ENCODE assay signal across 10 mouse cellular contexts in genomic region chr2:6594736-6595135, GRCm38 (mm10).
DNase-seq lines count a peak whose midpoint lies in the region; ATAC-seq and TF ChIP-seq lines count a peak whose summit lies in the region.
"Had no signal": no experiment of that assay in that cellular context is flagged by ENCODE, and none has a peak within 500 bp of the region (broad histone marks: within the 10 kb centered on the region; RNA-seq: fewer than 3 reads in every experiment).

No protein-coding gene starts in this region.

- in situ Hi-C loops in Patski (cut with MboI; ENCODE audit: low pct_unique_long_range_greater_than_20kb) = no loop called here

- CTCF ChIA-PET in Patski (lab: Charles Lee) = no interaction called here

- H3K4me1 ChIP-seq in cerebellum, adult 2 months (ENCODE audit: control insufficient read depth, insufficient read depth, low read length) = peaks cover 18% of the 10 kb centered on the region
- H3K4me1 ChIP-seq in hindbrain, embryonic 10.5 days (replicated peaks) = peaks cover 25% of the 10 kb centered on the region
- H3K4me1 ChIP-seq in midbrain, embryonic 13.5 days (replicated peaks) = peaks cover 32% of the 10 kb centered on the region

- TF ChIP-seq POLR2A in cerebellum, adult 2 months (IDR thresholded peaks at IDR 0.05; ENCODE audit: borderline replicate concordance, insufficient read depth, low read length) = no peak

- ATAC-seq in Patski = peak; percentile 82
- ATAC-seq in midbrain, embryonic 13.5 days = peak; percentile 92

- no peak overlapping the region for H3K27ac ChIP-seq in cerebellum, adult 2 months (ENCODE audit: insufficient read depth, low read length)
- peak overlapping the region; percentile 73 for H3K27ac ChIP-seq in hindbrain, embryonic 10.5 days
- H3K27ac ChIP-seq in midbrain, embryonic 13.5 days = peak overlapping the region; percentile 74

- H3K36me3 ChIP-seq in hindbrain, embryonic 10.5 days = peaks cover 13% of the 10 kb centered on the region
- H3K36me3 ChIP-seq in midbrain, embryonic 13.5 days = peaks cover 35% of the 10 kb centered on the region

- no peak overlapping the region for H3K4me2 ChIP-seq in midbrain, embryonic 13.5 days (replicated peaks)
- H3K4me2 ChIP-seq: liver, embryonic 11.5 days had no signal

- TF ChIP-seq CTCF in Patski (IDR thresholded peaks at IDR 0.05) = no peak
- no peak for TF ChIP-seq CTCF in cerebellum, adult 2 months (IDR thresholded peaks at IDR 0.05; ENCODE audit: borderline replicate concordance, insufficient read depth, low read depth, low read length)

- H3K4me3 ChIP-seq in cerebellum, adult 2 months (replicated peaks; ENCODE audit: insufficient read depth, low read depth, low read length) = no peak overlapping the region
- no peak overlapping the region for H3K4me3 ChIP-seq in hindbrain, embryonic 10.5 days
- H3K4me3 ChIP-seq in midbrain, embryonic 13.5 days (replicated peaks) = no peak overlapping the region
- H3K4me3 ChIP-seq: erythroblast, embryonic 14.5 days had no signal

- POLR2A ChIA-PET in Patski (lab: Charles Lee) = no interaction called here

- 5% methylated on average over 1 of the region's 1 CpGs for WGBS in cerebellum, adult 2 months
- 8% methylated on average over 1 of the region's 1 CpGs for WGBS in hindbrain, embryonic 10.5 days
- WGBS in midbrain, embryonic 13.5 days = 7% methylated on average over 1 of the region's 1 CpGs

- H3K9me3 ChIP-seq in hindbrain, embryonic 10.5 days = no peaks in the 10 kb centered on the region
- H3K9me3 ChIP-seq in midbrain, embryonic 13.5 days = no peaks in the 10 kb centered on the region

- DNase-seq in Patski (ENCODE audit: low read depth, low spot score) = no peak
- DNase-seq in cerebellum, adult 2 months = peak; percentile 40 to 56
- DNase-seq in hindbrain, embryonic 10.5 days (ENCODE audit: low spot score) = peak; percentile 23
- no peak for DNase-seq in urinary bladder, adult 18-20 months (ENCODE audit: low spot score in 2 of 2)
- no peak for DNase-seq in kidney, postnatal 36 days
- DNase-seq in left cerebral cortex, adult 8-10 months (ENCODE audit: low spot score in 2 of 2) = no peak
- no peak for DNase-seq in spleen, adult 12 weeks (ENCODE audit: low spot score)

- no peak overlapping the region for H3K9ac ChIP-seq in midbrain, embryonic 13.5 days (replicated peaks)

- H3K27me3 ChIP-seq in Patski = no peaks in the 10 kb centered on the region
- H3K27me3 ChIP-seq in cerebellum, adult 2 months (ENCODE audit: control insufficient read depth, insufficient read depth, low read length) = no peaks in the 10 kb centered on the region
- H3K27me3 ChIP-seq in hindbrain, embryonic 10.5 days (ENCODE audit: insufficient read depth, poor library complexity, severe bottlenecking) = no peaks in the 10 kb centered on the region
- H3K27me3 ChIP-seq in midbrain, embryonic 13.5 days = no peaks in the 10 kb centered on the region

Comparison
In these comparisons a context has a peak if more than half of its experiments do, and no peak if none do; other contexts are left out.
1. DNase-seq: peak in cerebellum, adult 2 months (2 of 2) and hindbrain, embryonic 10.5 days (single experiment); none in Patski (single experiment), urinary bladder, adult 18-20 months (0 of 2), kidney, postnatal 36 days (0 of 2), left cerebral cortex, adult 8-10 months (0 of 2) and spleen, adult 12 weeks (single experiment).